Comparison of ENCODE assay signal across 20 mouse cellular contexts in genomic region chr9:11396829-11397228, GRCm38 (mm10).
DNase-seq lines count a peak whose midpoint lies in the region; ATAC-seq lines count a peak whose summit lies in the region.
"Had no signal": no experiment of that assay in that cellular context is flagged by ENCODE, and none has a peak within 500 bp of the region (broad histone marks: within the 10 kb centered on the region; RNA-seq: fewer than 3 reads in every experiment).

No protein-coding gene starts in this region.

- ATAC-seq in CD4-positive, CD25-positive, alpha-beta regulatory T cell, adult 4 months = peak; percentile 87
- ATAC-seq: forebrain, embryonic 14.5 days; forebrain, embryonic 16.5 days had no signal

- peak; percentile 54 for DNase-seq in thymus, postnatal 0 days (ENCODE audit: low spot score)
- DNase-seq in thymus, postnatal 4 days = no peak
- DNase-seq in induced T-regulatory cell, adult 2 months (ENCODE audit: low read depth) = peak; percentile 1
- DNase-seq in naive thymus-derived CD4-positive, alpha-beta T cell, adult 2 months (ENCODE audit: low read depth) = peak; percentile 40
- no peak for DNase-seq in kidney, postnatal 4 days
- DNase-seq in frontal cortex, adult 2 months (ENCODE audit: extremely low spot score in 1 of 2, low spot score in 1 of 2) = no peak
- DNase-seq in right cerebral cortex, postnatal 36 days (ENCODE audit: low spot score in 2 of 2) = no peak
- DNase-seq: adrenal gland, postnatal 10 days; adrenal gland, postnatal 25 days; B cell, adult 2 months; cerebellum, adult 11 months; cerebellum, adult 18-20 months; cerebellum, adult 8-10 months; cerebellum, adult 9-11 months; cerebellum, postnatal 14 days; cerebellum, postnatal 36 days; embryo, embryonic 11 days had no signal

Comparison
In these comparisons a context has a peak if more than half of its experiments do, and no peak if none do; other contexts are left out.
1. DNase-seq: peak in thymus, postnatal 0 days (single experiment), induced T-regulatory cell, adult 2 months (single experiment) and naive thymus-derived CD4-positive, alpha-beta T cell, adult 2 months (single experiment); none in thymus, postnatal 4 days (single experiment), kidney, postnatal 4 days (0 of 2), frontal cortex, adult 2 months (0 of 2) and right cerebral cortex, postnatal 36 days (0 of 2).